Mouse (Mus musculus): ENCODE results near the gene Armh4. TPM values are rescaled to one million over a fixed set of nuclear protein-coding genes. Genes with fewer than 3 reads are reported as not detected.

Gene Armh4
- polyA plus RNA-seq, 1 experiment from 2014 or later, result 16.0 TPM

DNA sequence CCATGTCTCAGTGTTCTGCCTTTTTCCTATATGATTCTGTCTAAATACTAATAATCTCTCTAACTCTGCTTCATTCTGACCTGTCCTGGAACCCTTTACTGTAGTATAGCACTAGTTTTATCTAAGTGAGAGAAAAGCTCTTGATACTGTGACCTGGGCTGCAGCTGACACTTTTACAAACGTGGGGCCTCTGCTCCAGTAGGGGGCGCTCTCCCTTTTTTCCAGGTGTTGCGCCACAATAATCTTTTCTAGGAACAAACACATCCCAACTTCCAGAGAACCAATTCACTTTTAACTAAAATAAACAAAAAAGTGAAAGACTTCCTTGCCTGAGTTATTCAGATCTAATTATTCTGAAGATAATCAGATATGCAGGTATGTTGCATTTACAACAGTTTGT lies 72.2 kb downstream of the Armh4 start:
- no peak for DNase-seq (ENCODE audit: low spot score)
- no peak overlapping the region for H3K4me2 ChIP-seq (ENCODE audit: low read length)
- no peaks in the 10 kb centered on the region for H3K27me3 ChIP-seq (replicated peaks; ENCODE audit: control insufficient read depth, insufficient read depth, low read length)
- H3K9me3 ChIP-seq (ENCODE audit: control insufficient read depth, low read length), result no peaks in the 10 kb centered on the region
- 41% methylated on average over 3 of the region's 3 CpGs for WGBS
- no peak overlapping the region for H3K4me3 ChIP-seq (ENCODE audit: low read depth, low read length)
- no peak overlapping the region for H3K27ac ChIP-seq (ENCODE audit: low read depth)
- H3K4me1 ChIP-seq (replicated peaks; ENCODE audit: control insufficient read depth, insufficient read depth, low read length), result no peaks in the 10 kb centered on the region
- ATAC-seq (replicated peaks; ENCODE audit: low FRiP score, low TSS enrichment, low read depth), result no peak
- H3K9ac ChIP-seq (ENCODE audit: low read length), result no peak overlapping the region
- H3K36me3 ChIP-seq (ENCODE audit: control insufficient read depth, insufficient read depth, low read length), result no peaks in the 10 kb centered on the region

DNA sequence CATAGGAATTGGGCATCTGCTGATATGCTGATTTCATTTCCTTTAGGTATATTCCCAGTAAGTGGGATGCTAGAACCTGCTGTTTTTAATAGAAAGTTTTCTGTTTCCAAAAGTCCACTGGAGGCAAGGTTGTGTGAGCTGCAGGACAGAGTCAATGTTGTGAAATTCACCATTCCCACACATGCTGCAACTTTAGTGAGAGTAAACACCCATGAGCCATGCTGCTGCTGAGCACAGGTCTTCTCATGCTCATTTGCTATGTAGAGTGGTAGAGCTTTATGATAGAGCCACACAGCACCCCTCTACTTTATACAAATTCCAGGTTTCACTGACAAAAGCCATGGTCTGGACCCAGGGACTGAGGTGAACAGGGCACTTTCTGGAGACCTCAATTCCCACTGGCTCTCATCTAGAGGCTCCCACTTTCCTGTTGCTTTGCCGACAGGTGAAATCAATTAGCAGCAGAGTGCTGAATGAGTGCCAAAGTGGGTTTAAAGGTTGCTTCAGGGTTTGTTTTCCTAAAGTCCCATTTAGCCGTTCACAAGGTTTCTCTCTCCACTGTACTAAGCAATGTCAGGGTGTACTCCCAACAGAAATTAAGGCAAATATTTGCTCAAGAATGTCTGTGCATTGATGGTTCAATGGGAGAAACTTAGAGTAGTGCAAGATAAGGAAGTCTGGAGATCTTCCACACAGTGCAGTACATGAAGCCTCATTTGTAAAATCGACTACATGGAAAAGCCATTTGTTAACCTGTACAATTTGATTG lies 79.6 kb downstream of the Armh4 start:
- ATAC-seq (replicated peaks; ENCODE audit: low FRiP score, low TSS enrichment, low read depth) (no peak), DNase-seq (ENCODE audit: low spot score) (no peak)
- Histone ChIP-seq H3K27ac (ENCODE audit: low read depth) (no peak overlapping the region), H3K4me1 (replicated peaks; ENCODE audit: control insufficient read depth, insufficient read depth, low read length) (no peaks in the 10 kb centered on the region), H3K4me2 (ENCODE audit: low read length) (no peak overlapping the region), H3K27me3 (replicated peaks; ENCODE audit: control insufficient read depth, insufficient read depth, low read length) (no peaks in the 10 kb centered on the region), H3K9me3 (ENCODE audit: control insufficient read depth, low read length) (no peaks in the 10 kb centered on the region), H3K4me3 (ENCODE audit: low read depth, low read length) (no peak overlapping the region), H3K9ac (ENCODE audit: low read length) (no peak overlapping the region), H3K36me3 (ENCODE audit: control insufficient read depth, insufficient read depth, low read length) (no peaks in the 10 kb centered on the region)
- 35% methylated on average over 3 of the region's 3 CpGs for WGBS

DNA sequence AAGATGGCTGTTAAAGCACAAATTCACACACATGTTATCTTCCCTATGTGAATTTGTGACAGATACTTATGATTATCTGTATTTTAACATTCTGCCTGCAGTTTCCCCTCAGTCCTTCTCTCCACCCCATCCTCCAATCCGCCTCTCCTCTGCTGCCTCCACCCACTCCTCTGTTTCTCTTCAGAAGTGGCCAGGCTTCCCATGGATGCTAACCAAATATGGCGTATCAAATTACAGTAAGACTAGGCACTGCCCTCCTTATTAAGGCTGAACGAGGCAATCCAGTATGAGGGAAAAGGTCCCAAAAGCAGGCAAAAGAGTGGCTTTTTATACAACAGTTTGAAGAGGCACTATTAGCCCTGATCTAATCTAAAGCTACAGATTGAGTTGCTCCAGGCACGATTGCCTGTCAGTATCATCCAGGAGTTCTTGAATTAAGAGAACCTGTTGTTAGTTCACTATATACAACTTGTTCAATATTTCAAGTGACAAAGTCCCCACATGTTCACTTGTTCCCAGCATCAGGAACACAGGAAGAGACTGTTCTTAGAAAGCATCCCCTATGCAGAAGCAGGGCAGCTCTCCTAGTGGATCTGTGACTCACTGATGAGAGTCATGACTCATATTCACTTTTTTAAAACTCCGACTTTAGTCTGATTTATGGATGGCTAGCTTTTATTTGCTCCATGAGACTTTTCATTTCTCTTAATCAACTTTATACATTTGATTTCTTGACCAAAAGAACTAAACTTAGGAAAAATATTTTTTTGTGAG lies 103.5 kb downstream of the Armh4 start:
- H3K4me3 ChIP-seq (ENCODE audit: low read depth, low read length), result no peak overlapping the region
- H3K27ac ChIP-seq (ENCODE audit: low read depth), result no peak overlapping the region
- H3K27me3 ChIP-seq (replicated peaks; ENCODE audit: control insufficient read depth, insufficient read depth, low read length), result no peaks in the 10 kb centered on the region
- H3K4me1 ChIP-seq (replicated peaks; ENCODE audit: control insufficient read depth, insufficient read depth, low read length), result no peaks in the 10 kb centered on the region
- no peaks in the 10 kb centered on the region for H3K36me3 ChIP-seq (ENCODE audit: control insufficient read depth, insufficient read depth, low read length)
- DNase-seq (ENCODE audit: low spot score) (no peak), ATAC-seq (replicated peaks; ENCODE audit: low FRiP score, low TSS enrichment, low read depth) (no peak)
- no peak overlapping the region for H3K9ac ChIP-seq (ENCODE audit: low read length)
- H3K9me3 ChIP-seq (ENCODE audit: control insufficient read depth, low read length), result no peaks in the 10 kb centered on the region
- no peak overlapping the region for H3K4me2 ChIP-seq (ENCODE audit: low read length)
- 55% methylated on average over 5 of the region's 5 CpGs for WGBS

DNA sequence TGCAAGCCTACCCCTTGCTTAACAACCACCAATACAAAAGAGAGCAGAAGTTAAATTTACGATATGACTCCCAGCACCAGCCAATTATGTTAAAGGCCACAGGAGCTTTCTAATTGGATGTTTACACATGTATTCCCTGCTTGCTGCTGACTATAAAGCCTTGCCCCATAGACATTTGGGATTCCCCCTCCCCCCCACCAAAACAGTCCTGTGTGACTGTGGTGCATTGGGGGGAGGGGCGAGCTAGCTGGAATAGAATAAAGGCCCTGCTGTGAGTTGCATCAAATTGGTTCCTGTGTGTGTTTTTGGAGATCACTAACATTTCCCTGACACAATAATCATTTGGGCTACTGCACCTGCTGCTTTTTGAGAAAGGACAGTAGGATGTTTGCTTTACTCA lies 106.6 kb downstream of the Armh4 start:
- Histone ChIP-seq H3K9ac (ENCODE audit: low read length) (no peak overlapping the region), H3K4me2 (ENCODE audit: low read length) (no peak overlapping the region), H3K4me1 (replicated peaks; ENCODE audit: control insufficient read depth, insufficient read depth, low read length) (no peaks in the 10 kb centered on the region), H3K4me3 (ENCODE audit: low read depth, low read length) (no peak overlapping the region), H3K27ac (ENCODE audit: low read depth) (no peak overlapping the region), H3K27me3 (replicated peaks; ENCODE audit: control insufficient read depth, insufficient read depth, low read length) (no peaks in the 10 kb centered on the region), H3K36me3 (ENCODE audit: control insufficient read depth, insufficient read depth, low read length) (no peaks in the 10 kb centered on the region), H3K9me3 (ENCODE audit: control insufficient read depth, low read length) (no peaks in the 10 kb centered on the region)
- DNase-seq (ENCODE audit: low spot score) (no peak), ATAC-seq (replicated peaks; ENCODE audit: low FRiP score, low TSS enrichment, low read depth) (no peak)
- WGBS, result 65% methylated on average over 2 of the region's 2 CpGs

DNA sequence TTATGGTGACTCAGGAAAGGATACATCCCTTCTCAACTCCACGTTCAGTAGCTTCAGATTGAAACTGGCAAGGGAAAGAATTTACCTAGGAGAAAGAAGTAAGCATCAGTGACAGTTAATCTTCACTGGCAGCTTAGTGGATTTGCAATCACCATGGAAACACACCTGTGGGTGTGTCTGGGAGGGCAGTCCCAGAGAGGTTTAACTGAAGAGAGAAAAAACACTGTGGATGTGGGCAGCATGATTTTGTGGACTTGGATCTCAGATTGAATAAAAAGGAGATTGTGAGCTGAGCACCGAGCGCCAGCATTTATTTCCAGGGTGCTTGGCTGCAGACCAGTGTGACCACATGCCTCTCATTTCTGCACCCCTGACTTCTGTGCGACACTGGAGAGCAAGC lies 122.7 kb downstream of the Armh4 start:
- Histone ChIP-seq H3K27ac (ENCODE audit: low read depth) (no peak overlapping the region), H3K27me3 (replicated peaks; ENCODE audit: control insufficient read depth, insufficient read depth, low read length) (no peaks in the 10 kb centered on the region), H3K4me3 (ENCODE audit: low read depth, low read length) (no peak overlapping the region), H3K9ac (ENCODE audit: low read length) (no peak overlapping the region), H3K4me1 (replicated peaks; ENCODE audit: control insufficient read depth, insufficient read depth, low read length) (0 out of 2 replicates have a peak, but pooled peaks cover 4% of the 10 kb centered on the region), H3K4me2 (ENCODE audit: low read length) (no peak overlapping the region), H3K36me3 (ENCODE audit: control insufficient read depth, insufficient read depth, low read length) (no peaks in the 10 kb centered on the region), H3K9me3 (ENCODE audit: control insufficient read depth, low read length) (no peaks in the 10 kb centered on the region)
- ATAC-seq (replicated peaks; ENCODE audit: low FRiP score, low TSS enrichment, low read depth), result no peak
- 53% methylated on average over 4 of the region's 4 CpGs for WGBS
- no peak for DNase-seq (ENCODE audit: low spot score)

DNA sequence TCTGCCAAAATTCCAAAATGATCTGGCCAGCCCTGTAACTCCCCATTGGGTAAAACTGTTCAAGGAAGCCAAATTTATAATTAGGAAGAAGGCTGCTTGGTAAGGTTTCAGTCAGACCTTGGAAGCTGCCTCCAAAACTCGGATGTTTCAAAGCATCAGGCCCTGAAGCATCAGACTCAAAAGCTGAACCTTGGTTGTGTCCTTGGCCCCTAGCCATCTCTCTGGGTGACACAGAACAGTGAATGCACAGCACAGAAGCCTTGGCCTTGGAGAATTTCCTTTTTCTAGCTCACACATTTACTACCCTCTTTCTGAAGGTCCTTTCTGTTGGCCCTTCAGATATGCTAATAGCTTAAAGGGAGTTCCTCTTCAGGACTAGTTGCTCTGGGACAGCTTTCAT lies 134.0 kb downstream of the Armh4 start:
- Histone ChIP-seq H3K4me2 (ENCODE audit: low read length) (no peak overlapping the region), H3K9ac (ENCODE audit: low read length) (no peak overlapping the region)
- 91% methylated on average over 1 of the region's 1 CpGs for WGBS

DNA sequence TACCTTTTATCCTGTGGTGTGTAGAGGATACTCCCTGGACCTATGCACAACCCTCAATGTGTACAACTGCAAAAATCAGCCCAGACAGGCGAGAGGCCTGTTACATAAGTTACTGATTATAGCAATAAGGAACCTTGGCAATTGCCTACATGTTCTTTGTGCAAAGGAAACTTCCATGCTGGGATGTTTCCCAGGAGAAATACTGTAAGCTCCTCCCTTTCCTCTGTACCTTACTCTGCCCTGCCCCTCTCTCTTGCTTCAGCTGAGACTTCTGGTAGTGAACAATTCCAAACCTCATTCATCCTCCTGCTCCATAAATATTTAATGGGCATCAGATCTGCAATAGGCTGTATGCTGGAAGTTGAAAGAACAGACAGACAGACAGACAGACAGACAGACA lies 145.8 kb downstream of the Armh4 start:
- Histone ChIP-seq H3K4me1 (replicated peaks; ENCODE audit: control insufficient read depth, insufficient read depth, low read length) (no peaks in the 10 kb centered on the region), H3K27ac (ENCODE audit: low read depth) (no peak overlapping the region), H3K9me3 (ENCODE audit: control insufficient read depth, low read length) (no peaks in the 10 kb centered on the region), H3K27me3 (replicated peaks; ENCODE audit: control insufficient read depth, insufficient read depth, low read length) (no peaks in the 10 kb centered on the region), H3K9ac (ENCODE audit: low read length) (no peak overlapping the region), H3K4me2 (ENCODE audit: low read length) (no peak overlapping the region), H3K4me3 (ENCODE audit: low read depth, low read length) (no peak overlapping the region), H3K36me3 (ENCODE audit: control insufficient read depth, insufficient read depth, low read length) (no peaks in the 10 kb centered on the region)
- ATAC-seq (replicated peaks; ENCODE audit: low FRiP score, low TSS enrichment, low read depth) (no peak), DNase-seq (ENCODE audit: low spot score) (no peak)
- 52% methylated on average over 1 of the region's 1 CpGs for WGBS

More for the DNA sequence above, 134.0 kb downstream of the Armh4 start:
- H3K27me3 ChIP-seq (replicated peaks; ENCODE audit: control insufficient read depth, insufficient read depth, low read length), result no peaks in the 10 kb centered on the region
- H3K27ac ChIP-seq (ENCODE audit: low read depth), result no peak overlapping the region
- no peaks in the 10 kb centered on the region for H3K36me3 ChIP-seq (ENCODE audit: control insufficient read depth, insufficient read depth, low read length)
- no peak overlapping the region for H3K4me3 ChIP-seq (ENCODE audit: low read depth, low read length)
- DNase-seq (ENCODE audit: low spot score) (no peak), ATAC-seq (replicated peaks; ENCODE audit: low FRiP score, low TSS enrichment, low read depth) (no peak)
- H3K9me3 ChIP-seq (ENCODE audit: control insufficient read depth, low read length), result no peaks in the 10 kb centered on the region
- no peaks in the 10 kb centered on the region for H3K4me1 ChIP-seq (replicated peaks; ENCODE audit: control insufficient read depth, insufficient read depth, low read length)

DNA sequence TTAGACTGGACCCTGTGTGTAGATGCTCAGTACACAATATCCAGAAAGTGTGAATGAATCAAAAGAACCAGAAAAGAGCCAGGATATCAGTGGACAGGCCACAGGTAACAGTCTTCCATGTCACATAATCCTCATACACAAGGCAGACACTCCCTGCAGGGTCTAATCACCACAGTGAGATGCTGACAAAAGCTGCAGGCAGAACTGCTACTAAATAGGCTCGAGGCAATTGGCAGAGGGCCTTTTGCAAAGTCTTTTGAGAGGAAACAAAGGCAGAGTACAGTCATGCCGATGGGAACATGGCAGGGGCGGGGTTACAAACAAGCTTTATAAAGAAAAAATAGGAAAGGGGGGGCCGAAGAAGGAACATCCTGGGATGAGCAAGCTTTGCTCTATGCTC lies 157.1 kb downstream of the Armh4 start:
- no peak for DNase-seq (ENCODE audit: low spot score)
- H3K4me3 ChIP-seq (ENCODE audit: low read depth, low read length), result no peak overlapping the region
- no peaks in the 10 kb centered on the region for H3K9me3 ChIP-seq (ENCODE audit: control insufficient read depth, low read length)
- ATAC-seq (replicated peaks; ENCODE audit: low FRiP score, low TSS enrichment, low read depth), result no peak
- H3K9ac ChIP-seq (ENCODE audit: low read length), result no peak overlapping the region
- 80% methylated on average over 4 of the region's 4 CpGs for WGBS
- no peaks in the 10 kb centered on the region for H3K27me3 ChIP-seq (replicated peaks; ENCODE audit: control insufficient read depth, insufficient read depth, low read length)
- H3K4me1 ChIP-seq (replicated peaks; ENCODE audit: control insufficient read depth, insufficient read depth, low read length), result no peaks in the 10 kb centered on the region
- no peak overlapping the region for H3K4me2 ChIP-seq (ENCODE audit: low read length)
- H3K27ac ChIP-seq (ENCODE audit: low read depth), result no peak overlapping the region
- no peaks in the 10 kb centered on the region for H3K36me3 ChIP-seq (ENCODE audit: control insufficient read depth, insufficient read depth, low read length)

Data from intestine, embryonic 14.5 days (tissue).